Mouse (Mus musculus) CH12.LX (cell line): ENCODE data around the gene Stat5b. TPM values are rescaled to one million over a fixed set of nuclear protein-coding genes. Genes with fewer than 3 reads are reported as not detected.

Experiments
- DNase-seq: peaks from one replicate; pipeline ENCODE4 v3.0.0-alpha.2; 2013; ENCODE audit errors: extremely low read depth
- H3K27ac ChIP-seq: 2 replicates; pipeline ENCODE4 v1.5.1; 2012; ENCODE audit warnings: low read depth, mild to moderate bottlenecking, control low read depth, moderate library complexity; ENCODE audit not compliant: insufficient read depth
- H3K27me3 ChIP-seq: replicated peaks from 2 replicates; pipeline ENCODE3; 2012; ENCODE audit warnings: inconsistent platforms
- H3K36me3 ChIP-seq, 2 experiments: replicated peaks in 1 of 2; 2 replicates each; pipeline versions ENCODE3 to v1.6.1; 2012; ENCODE audit warnings: inconsistent platforms in 1 of 2, low read length in 1 of 2, mild to moderate bottlenecking in 1 of 2, mixed read lengths in 1 of 2, moderate library complexity in 1 of 2; ENCODE audit not compliant: control insufficient read depth in 1 of 2, insufficient read depth in 1 of 2
- H3K4me1 ChIP-seq, 2 experiments: 2 replicates each; pipeline ENCODE4 v1.6.1; 2012; ENCODE audit warnings: inconsistent platforms in 1 of 2, moderate library complexity in 1 of 2; ENCODE audit not compliant: insufficient read depth in 2 of 2, control insufficient read depth in 1 of 2
- H3K4me2 ChIP-seq: 2 replicates; pipeline ENCODE4 v1.6.1; 2012; ENCODE audit warnings: low read depth, mild to moderate bottlenecking, control low read depth; ENCODE audit not compliant: poor library complexity, insufficient read depth, severe bottlenecking
- H3K4me3 ChIP-seq, 3 experiments: fragments of 150-350 bp in 1 of 3; sonication (generic) in 1 of 3; replicated peaks in 1 of 3; 2 replicates each; pipeline versions ENCODE3 to v1.5.1; 2011 to 2012; ENCODE audit warnings: low read depth in 2 of 3, low read length in 2 of 3, mild to moderate bottlenecking in 2 of 3, moderate library complexity in 2 of 3, control low read depth in 1 of 3, improper control_type of control experiment in 1 of 3, inconsistent platforms in 1 of 3, mixed read lengths in 1 of 3; ENCODE audit not compliant: poor library complexity in 1 of 3
- H3K79me2 ChIP-seq: replicated peaks from 2 replicates; pipeline ENCODE4 v1.6.1; 2012; ENCODE audit warnings: mild to moderate bottlenecking, moderate library complexity; ENCODE audit not compliant: control insufficient read depth, poor library complexity, insufficient read depth, severe bottlenecking; ENCODE audit errors: extremely low read depth
- H3K9ac ChIP-seq: 2 replicates; pipeline ENCODE4 v1.6.1; 2012; ENCODE audit warnings: low read depth, mild to moderate bottlenecking, control low read depth, moderate library complexity; ENCODE audit not compliant: insufficient read depth
- H3K9me3 ChIP-seq: replicated peaks from 2 replicates; pipeline ENCODE3; 2012; ENCODE audit warnings: low read length, inconsistent platforms, mixed read lengths
- BHLHE40 ChIP-seq: IDR thresholded peaks from 2 replicates; pipeline ENCODE4 v1.6.1; 2011; ENCODE audit warnings: mild to moderate bottlenecking, low read depth, low read length, improper control_type of control experiment
- CTCF ChIP-seq, 2 experiments: IDR thresholded peaks in 1 of 2; conservative IDR thresholded peaks in 1 of 2; 2 replicates each; pipeline ENCODE4 v1.5.1; 2011 to 2012; ENCODE audit warnings: low read depth in 2 of 2, low read length in 2 of 2, improper control_type of control experiment in 1 of 2, inconsistent platforms in 1 of 2, mild to moderate bottlenecking in 1 of 2, moderate library complexity in 1 of 2
- ELF1 ChIP-seq: IDR thresholded peaks from 2 replicates; pipeline ENCODE4 v1.6.1; 2014; ENCODE audit warnings: low read depth, mild to moderate bottlenecking, inconsistent platforms, low read length, improper control_type of control experiment
- ETS1 ChIP-seq: conservative IDR thresholded peaks from 2 replicates; pipeline ENCODE4 v1.6.1; 2012; ENCODE audit warnings: low read depth, mild to moderate bottlenecking, inconsistent platforms, low read length, improper control_type of control experiment, moderate library complexity
- GABPA ChIP-seq: IDR thresholded peaks from 2 replicates; pipeline ENCODE4 v1.6.1; 2012; ENCODE audit warnings: low read depth, low read length, improper control_type of control experiment, inconsistent platforms; ENCODE audit not compliant: insufficient replicate concordance
- IRF4 ChIP-seq: IDR thresholded peaks from 2 replicates; pipeline ENCODE4 v1.6.1; 2014; ENCODE audit warnings: low read depth, mild to moderate bottlenecking, inconsistent platforms, low read length, improper control_type of control experiment
- JUN ChIP-seq: IDR thresholded peaks from 2 replicates; pipeline ENCODE4 v1.6.1; 2011; ENCODE audit warnings: low read depth, mild to moderate bottlenecking, low read length, improper control_type of control experiment, moderate library complexity; ENCODE audit not compliant: insufficient read depth
- KAT2A ChIP-seq: IDR thresholded peaks from 2 replicates; pipeline ENCODE4 v1.6.1; 2012; ENCODE audit warnings: low read length, improper control_type of control experiment, inconsistent platforms; ENCODE audit not compliant: insufficient replicate concordance
- MAFK ChIP-seq: IDR thresholded peaks from 2 replicates; pipeline ENCODE4 v1.6.1; 2011; ENCODE audit warnings: low read length, improper control_type of control experiment; ENCODE audit not compliant: insufficient replicate concordance
- MAX ChIP-seq: IDR thresholded peaks from 2 replicates; pipeline ENCODE4 v1.6.1; 2011; ENCODE audit warnings: low read length, improper control_type of control experiment
- MEF2A ChIP-seq: IDR thresholded peaks from 2 replicates; pipeline ENCODE4 v1.6.1; 2014; ENCODE audit warnings: low read depth, mild to moderate bottlenecking, inconsistent platforms, low read length, improper control_type of control experiment, borderline replicate concordance
- MXI1 ChIP-seq: IDR thresholded peaks from 2 replicates; pipeline ENCODE4 v1.6.1; 2011; ENCODE audit warnings: mild to moderate bottlenecking, low read depth, low read length, improper control_type of control experiment
- MYC ChIP-seq: IDR thresholded peaks from 2 replicates; pipeline ENCODE4 v1.6.1; 2011; ENCODE audit warnings: low read depth, mild to moderate bottlenecking, improper control_type of control experiment, low read length
- NELFE ChIP-seq: IDR thresholded peaks from 2 replicates; pipeline ENCODE4 v1.6.1; 2011; ENCODE audit warnings: low read depth, low read length, improper control_type of control experiment
- NRF1 ChIP-seq: IDR thresholded peaks from 2 replicates; pipeline ENCODE4 v1.6.1; 2014; ENCODE audit warnings: low read depth, mild to moderate bottlenecking, inconsistent platforms, low read length, improper control_type of control experiment, moderate library complexity
- PAX5 ChIP-seq: IDR thresholded peaks from 2 replicates; pipeline ENCODE4 v1.6.1; 2012; ENCODE audit warnings: low read length, inconsistent platforms, mixed read lengths
- POLR2A ChIP-seq: IDR thresholded peaks from 2 replicates; pipeline ENCODE4 v1.6.1; 2011; ENCODE audit warnings: low read depth, mild to moderate bottlenecking, improper control_type of control experiment, low read length
- POLR2AphosphoS2 ChIP-seq: IDR thresholded peaks from 2 replicates; pipeline ENCODE4 v1.6.1; 2011; ENCODE audit warnings: low read depth, low read length, improper control_type of control experiment
- RAD21 ChIP-seq: IDR thresholded peaks from 2 replicates; pipeline ENCODE4 v1.6.1; 2011; ENCODE audit warnings: low read depth, mild to moderate bottlenecking, low read length, improper control_type of control experiment, moderate library complexity
- SIN3A ChIP-seq: IDR thresholded peaks from 2 replicates; pipeline ENCODE4 v1.6.1; 2012; ENCODE audit warnings: low read length, improper control_type of control experiment, inconsistent platforms
- SMC3 ChIP-seq: IDR thresholded peaks from 2 replicates; pipeline ENCODE4 v1.6.1; 2011; ENCODE audit warnings: low read depth, low read length, improper control_type of control experiment
- TBP ChIP-seq: conservative IDR thresholded peaks from 2 replicates; pipeline ENCODE4 v1.6.1; 2011; ENCODE audit warnings: low read depth, low read length, improper control_type of control experiment
- UBTF ChIP-seq: IDR thresholded peaks from 2 replicates; pipeline ENCODE4 v1.6.1; 2012; ENCODE audit warnings: low read depth, mild to moderate bottlenecking, inconsistent platforms, low read length, improper control_type of control experiment, moderate library complexity
- USF1 ChIP-seq: IDR thresholded peaks from 2 replicates; pipeline ENCODE4 v1.6.1; 2014; ENCODE audit warnings: low read depth, mild to moderate bottlenecking, inconsistent platforms, low read length, improper control_type of control experiment
- USF2 ChIP-seq: conservative IDR thresholded peaks from 2 replicates; pipeline ENCODE4 v1.6.1; 2011; ENCODE audit warnings: low read depth, low read length, improper control_type of control experiment
- ZC3H11A ChIP-seq: IDR thresholded peaks from 2 replicates; pipeline ENCODE4 v1.6.1; 2012; ENCODE audit warnings: low read depth, mild to moderate bottlenecking, inconsistent platforms, low read length, improper control_type of control experiment
- ZMIZ1 ChIP-seq: IDR thresholded peaks from 2 replicates; pipeline ENCODE4 v1.6.1; 2012; ENCODE audit warnings: low read depth, mild to moderate bottlenecking, inconsistent platforms, low read length, improper control_type of control experiment
- ZNF384 ChIP-seq: IDR thresholded peaks from 2 replicates; pipeline ENCODE4 v1.6.1; 2012; ENCODE audit warnings: low read depth, low read length, improper control_type of control experiment, inconsistent platforms
- dilution Hi-C: fragments of 300-500 bp; cut with MboI; formaldehyde crosslinking; loops from 2 replicates; pipeline ENCODE4 v1.14.3; 2020; ENCODE audit warnings: low sequenced_read_pairs; ENCODE audit not compliant: extremely low pct_unique_long_range_greater_than_20kb, extremely low pct_ligation_motif_present
- in situ Hi-C: fragments of 300-500 bp; cut with MboI; formaldehyde crosslinking; loops from 3 replicates; pipeline ENCODE4 v1.14.3; 2019; ENCODE audit warnings: low sequenced_read_pairs, low pct_ligation_motif_present, low pct_unique_long_range_greater_than_20kb, mixed read lengths
- polyA plus RNA-seq: library from polyadenylated mRNA; unstranded; fragments of >175 nt; gene quantifications from 2 replicates; pipeline ENCODE4 v1.2.1, GENCODE M21; 2012; ENCODE audit warnings: low read depth; ENCODE audit not compliant: insufficient read length
- total RNA-seq, 2 experiments: library from RNA; depleted of rRNA; stranded (reverse); fragments of 300-350 nt in 1 of 2; fragments of >200 nt in 1 of 2; gene quantifications; 2 replicates each; pipeline ENCODE4 v1.2.3; 2012 to 2014

Gene Stat5b
- total and polyA plus RNA-seq, 3 experiments = 11.4 to 24.4 (median 14.0) TPM

DNA sequence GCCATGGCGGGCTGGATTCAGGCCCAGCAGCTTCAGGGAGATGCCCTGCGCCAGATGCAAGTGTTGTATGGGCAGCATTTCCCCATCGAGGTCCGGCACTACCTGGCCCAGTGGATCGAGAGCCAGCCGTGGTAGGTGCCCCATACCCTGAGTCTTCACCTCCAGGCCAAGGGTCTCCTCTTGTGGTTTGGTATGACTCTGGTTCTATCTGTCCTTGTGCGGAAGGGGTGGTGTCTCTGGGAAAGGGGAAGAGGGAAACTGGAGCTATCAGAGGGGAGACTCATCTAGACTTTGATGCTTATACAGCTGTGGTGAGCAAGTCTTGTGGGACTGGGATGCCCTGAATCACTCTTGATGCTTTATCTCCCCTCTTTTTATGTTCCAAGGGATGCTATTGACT is 10.8 kb upstream of the Stat5b start:
- Histone ChIP-seq H3K27me3 (peaks cover 20% of the 10 kb centered on the region), H3K27ac (no peak overlapping the region), H3K79me2 (no peaks in the 10 kb centered on the region), H3K9me3 (no peaks in the 10 kb centered on the region), H3K36me3 (peaks cover 14 to 43% of the 10 kb centered on the region in 2 experiments), H3K4me2 (peak overlapping the region; percentile 70), H3K4me1 (peaks cover 23 to 43% of the 10 kb centered on the region in 2 experiments), H3K4me3 (peak overlapping the region; percentile 70 to 91 (median 73)), H3K9ac (peak overlapping the region; percentile 46; the same call in 1 of the 2 replicates)
- dilution Hi-C loops = no loop called here
- no peak for DNase-seq
- in situ Hi-C loops = no loop called here
- TF ChIP-seq USF2 (no peak), GABPA (no peak), ZNF384 (no peak), USF1 (no peak), SMC3 (no peak), ZC3H11A (no peak), JUN (no peak), UBTF (no peak), NELFE (no peak), TBP (no peak), POLR2AphosphoS2 (no peak)

GRCm38 (mm10) chr11:100860198-100861048 is 9.9 kb upstream of the Stat5b start:
- in situ Hi-C loops = no loop called here
- Histone ChIP-seq H3K9ac (peak overlapping the region; percentile 46), H3K4me2 (peak overlapping the region; percentile 70), H3K27me3 (peaks cover 29% of the 10 kb centered on the region), H3K36me3 (peaks cover 12 to 35% of the 10 kb centered on the region in 2 experiments), H3K4me1 (peaks cover 23 to 43% of the 10 kb centered on the region in 2 experiments), H3K4me3 (peak overlapping the region; percentile 70 to 91 (median 73)), H3K79me2 (no peaks in the 10 kb centered on the region), H3K27ac (no peak overlapping the region), H3K9me3 (no peaks in the 10 kb centered on the region)
- peak; percentile 87 for DNase-seq
- dilution Hi-C loops = no loop called here
- TF ChIP-seq MYC (0 out of 2 replicates have a peak, but pooled peaks have one; percentile 17), ELF1 (peak; percentile 82), POLR2AphosphoS2 (no peak), MAFK (0 out of 2 replicates have a peak, but pooled peaks have one; percentile 3), SIN3A (peak; percentile 68), GABPA (no peak), USF1 (peak; percentile 82), RAD21 (no peak), PAX5 (no peak), NRF1 (peak; percentile 60), MEF2A (peak; percentile 23; the same call in 1 of the 2 replicates), USF2 (peak; percentile 48), IRF4 (no peak), TBP (0 out of 2 replicates have a peak, but pooled peaks have one; percentile 30), SMC3 (no peak), MXI1 (peak; percentile 83), MAX (peak; percentile 26), CTCF (conservative IDR thresholded peaks at IDR 0.05 in 1 of 2, IDR thresholded peaks at IDR 0.05 in 1 of 2; ENCODE audit: low read depth in 2 of 2, low read length in 2 of 2) (peak in 1 of 2 experiments; percentile 6; a peak in 1 of 4 replicates), ZMIZ1 (peak; percentile 86), POLR2A (peak; percentile 53), BHLHE40 (peak; percentile 58), KAT2A (0 out of 2 replicates have a peak, but pooled peaks have one; percentile 22), JUN (no peak), ZC3H11A (no peak), NELFE (peak; percentile 60; the same call in 1 of the 2 replicates), ETS1 (no peak; the same call in 1 of the 2 replicates), ZNF384 (no peak)
